Mouse (Mus musculus) lung, postnatal 0 days (tissue): ENCODE data around the gene Gm10644.

Experiments
- CTCF ChIP-seq: IDR thresholded peaks from 2 replicates; pipeline ENCODE4 v1.5.1; 2016; ENCODE audit warnings: antibody characterized with exemption, mild to moderate bottlenecking
- EP300 ChIP-seq: IDR thresholded peaks from 2 replicates; pipeline ENCODE4 v1.6.1; 2016; ENCODE audit warnings: antibody characterized with exemption, mild to moderate bottlenecking, control low read depth

DNA sequence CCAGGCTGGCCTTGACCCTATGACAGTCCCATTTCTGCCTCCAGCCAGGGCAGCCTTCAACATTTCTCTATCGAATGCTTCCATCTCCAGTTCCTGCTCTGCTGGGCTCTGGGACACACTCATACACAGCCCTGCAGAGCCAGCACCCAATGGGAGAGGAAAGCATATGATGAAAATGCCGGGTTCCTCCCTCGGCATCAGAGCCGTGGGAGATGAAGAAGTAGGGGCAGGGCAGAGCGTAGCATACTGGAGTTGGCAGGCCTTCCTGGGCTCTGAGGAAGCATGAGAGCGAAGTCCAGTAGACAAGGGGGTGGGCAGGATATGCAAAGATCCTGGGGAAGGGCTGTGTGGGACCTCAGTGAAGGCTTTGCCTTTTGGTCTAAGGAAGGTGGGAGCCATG lies 46.4 kb downstream of the Gm10644 start:
- TF ChIP-seq CTCF (no peak), EP300 (no peak)
